Mouse (Mus musculus) spleen, embryonic (tissue): ENCODE measurements around the gene Slc29a2.

ENCODE experiments used
- CTCF ChIA-PET: fragments of 350-600 bp; sonication (Branson Sonifier 250); formaldehyde crosslinking; loops from one replicate; lab custom pipeline; 2022; lab: Charles Lee

Slc29a2 gene

GRCm38 (mm10) chr19:5026111-5026510, 2.5 kb downstream of the Slc29a2 start:
- CTCF ChIA-PET: no interaction called here

- CTCF ChIA-PET: interaction anchor here (1.0 kb wide), 1 partner anchor 10 kb away, joined by 4 read pairs; no protein-coding TSS in a partner anchor
These were observed 9.0 kb downstream of the Slc29a2 start for GRCm38 (mm10) chr19:5032686-5033085.

- CTCF ChIA-PET: no interaction called here
These were observed 12.9 kb downstream of the Slc29a2 start for GRCm38 (mm10) chr19:5036577-5036976.

GRCm38 (mm10) chr19:5037678-5038571, 14.3 kb downstream of the Slc29a2 start:
- CTCF ChIA-PET: no interaction called here

GRCm38 (mm10) chr19:5038709-5039156, 15.1 kb downstream of the Slc29a2 start, which contains the start of the genes B4gat1 and AC124502.3:
TSS of gene B4gat1 (plus strand) at chr19:5038826.
TSS of gene AC124502.3 (plus strand) at chr19:5038891.
- CTCF ChIA-PET: interaction anchor here (0.7 kb wide), 1 partner anchor 17 kb away, joined by 5 read pairs; no protein-coding TSS in a partner anchor

GRCm38 (mm10) chr19:5039301-5040114, 15.8 kb downstream of the Slc29a2 start:
- CTCF ChIA-PET: no interaction called here

- CTCF ChIA-PET: interaction anchor here (1.1 kb wide), 1 partner anchor 13 kb away, joined by 4 read pairs; no protein-coding TSS in a partner anchor
These were observed 17.3 kb downstream of the Slc29a2 start, which contains the start of gene Brms1 for GRCm38 (mm10) chr19:5040862-5041523. TSS of gene Brms1 (plus strand) at chr19:5041354.

GRCm38 (mm10) chr19:5041588-5041987, 17.9 kb downstream of the Slc29a2 start:
- CTCF ChIA-PET: interaction anchor here (1.1 kb wide), 1 partner anchor 12 kb away, joined by 4 read pairs; no protein-coding TSS in a partner anchor

GRCm38 (mm10) chr19:5045531-5045930, 21.9 kb downstream of the Slc29a2 start:
- CTCF ChIA-PET: no interaction called here

GRCm38 (mm10) chr19:5048138-5049056, 24.7 kb downstream of the Slc29a2 start:
- CTCF ChIA-PET: no interaction called here

GRCm38 (mm10) chr19:5049325-5049724, 25.7 kb downstream of the Slc29a2 start:
- CTCF ChIA-PET: interaction anchor here (0.5 kb wide), 1 partner anchor 862 kb away, joined by 3 read pairs; no protein-coding TSS in a partner anchor

GRCm38 (mm10) chr19:5050047-5050905, 26.6 kb downstream of the Slc29a2 start, which contains the start of gene Rin1:
TSS of gene Rin1 (plus strand) at chr19:5050481.
- CTCF ChIA-PET: interaction anchor here (0.5 to 0.7 kb wide), 2 partner anchors 18 to 863 kb away, joined by 3 read pairs; partner anchors contain the start of gene Cd248

- CTCF ChIA-PET: interaction anchor here (0.6 kb wide), 1 partner anchor 551 kb away, joined by 3 read pairs; the partner anchor contains the start of gene Rnaseh2c
These were observed 27.4 kb downstream of the Slc29a2 start for GRCm38 (mm10) chr19:5051031-5051430.

- CTCF ChIA-PET: interaction anchor here (0.6 kb wide), 1 partner anchor 550 kb away, joined by 3 read pairs; the partner anchor contains the start of gene Rnaseh2c
These were observed 27.9 kb downstream of the Slc29a2 start for GRCm38 (mm10) chr19:5051515-5051914.

- CTCF ChIA-PET: no interaction called here
These were observed 28.6 kb downstream of the Slc29a2 start for GRCm38 (mm10) chr19:5052166-5052822.

- CTCF ChIA-PET: no interaction called here
These were observed 29.2 kb downstream of the Slc29a2 start for GRCm38 (mm10) chr19:5052853-5053252.

- CTCF ChIA-PET: interaction anchor here (1.0 to 1.1 kb wide), 2 partner anchors 13 to 46 kb away, joined by 3 to 4 read pairs; partner anchors contain the start of gene Brms1
These were observed 30.2 kb downstream of the Slc29a2 start for GRCm38 (mm10) chr19:5053909-5054308.

- CTCF ChIA-PET: interaction anchor here (0.8 to 1.2 kb wide), 2 partner anchors 14 to 37 kb away, joined by 3 read pairs; no protein-coding TSS in a partner anchor
These were observed 32.6 kb downstream of the Slc29a2 start for GRCm38 (mm10) chr19:5056251-5056650.
